Mouse (Mus musculus): Measurements from ENCODE around the gene Smim12.
A peak's percentile ranks its signal among the peaks of the same experiment; 100 is the strongest.

The Smim12 gene

DNA sequence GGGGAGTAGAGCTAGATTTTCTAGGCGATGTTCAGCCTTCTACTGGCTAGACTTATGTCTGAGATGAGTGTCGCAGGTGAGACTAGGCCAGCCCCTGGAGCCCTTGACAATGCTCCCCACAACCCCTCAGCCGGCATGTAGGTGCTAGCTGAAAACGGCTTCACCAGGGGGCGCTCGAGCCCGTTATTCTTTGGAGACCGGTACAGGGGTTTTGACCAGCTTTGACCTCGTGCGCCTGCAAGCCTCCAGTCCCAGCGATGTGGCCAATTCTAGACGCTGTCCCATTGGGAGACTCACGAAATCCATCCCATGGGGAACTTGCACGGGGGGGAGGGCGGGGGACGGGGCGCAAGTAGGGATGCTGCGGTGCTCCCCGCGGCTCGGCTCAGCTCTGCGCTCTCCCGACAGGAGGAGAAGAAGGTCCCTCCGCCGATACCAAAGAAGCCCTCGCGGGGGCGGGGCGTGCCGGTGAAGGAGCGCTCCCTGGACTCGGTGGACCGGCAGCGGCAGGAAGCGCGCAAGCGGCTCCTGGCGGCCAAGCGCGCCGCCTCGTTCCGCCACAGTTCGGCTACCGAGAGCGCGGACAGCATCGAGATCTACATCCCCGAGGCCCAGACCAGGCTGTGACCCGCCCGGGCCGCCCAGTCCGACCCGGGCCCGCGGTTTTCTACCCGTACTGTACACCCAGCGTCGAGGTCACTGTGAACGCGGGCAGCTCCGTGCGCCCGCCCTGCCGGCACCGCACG lies 7.7 kb upstream of the Smim12 start:
- DNase-seq (ENCODE audit: low spot score), result peak; percentile 86

DNA sequence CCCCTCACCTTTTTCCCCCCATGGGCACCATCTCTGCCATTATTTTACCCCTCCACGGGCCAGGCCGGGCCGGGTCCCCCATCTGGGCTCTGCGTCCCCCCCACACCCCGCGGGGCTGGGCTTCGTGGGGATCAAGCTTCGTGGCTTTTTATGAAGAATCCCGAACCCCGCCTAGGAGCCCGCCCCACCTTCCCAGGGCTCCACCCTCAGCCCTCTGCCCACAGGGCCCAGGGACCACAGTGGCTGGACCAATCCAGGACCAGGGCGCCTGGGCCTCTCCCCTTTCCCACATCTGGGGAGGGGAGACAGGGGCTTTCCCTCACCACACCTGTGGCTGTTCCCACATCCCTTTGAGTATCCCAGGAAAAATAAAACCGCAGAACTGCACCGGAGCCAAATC lies 7.0 kb upstream of the Smim12 start:
- no peak for DNase-seq (ENCODE audit: low spot score)

DNA sequence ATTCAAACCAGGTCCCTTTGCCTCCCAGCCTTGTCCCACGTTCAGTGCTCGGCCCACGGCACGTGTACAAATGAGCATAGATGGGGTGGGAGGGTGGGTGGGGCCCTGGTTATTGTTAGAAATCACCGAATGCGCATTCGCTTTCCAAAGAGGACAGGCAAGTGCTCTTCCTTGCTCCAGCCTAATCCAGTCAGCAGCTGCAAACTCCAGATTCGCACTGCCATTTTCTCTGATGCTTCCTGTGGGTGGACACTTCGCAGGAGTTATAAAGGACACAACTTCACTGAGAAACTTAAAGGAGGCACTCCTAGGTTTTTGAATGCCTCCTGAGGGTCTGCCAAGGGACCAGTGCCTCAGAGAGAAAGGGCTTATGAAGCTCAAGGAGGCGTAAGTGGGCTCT lies 6.3 kb upstream of the Smim12 start:
- no peak for DNase-seq (ENCODE audit: low spot score)

DNA sequence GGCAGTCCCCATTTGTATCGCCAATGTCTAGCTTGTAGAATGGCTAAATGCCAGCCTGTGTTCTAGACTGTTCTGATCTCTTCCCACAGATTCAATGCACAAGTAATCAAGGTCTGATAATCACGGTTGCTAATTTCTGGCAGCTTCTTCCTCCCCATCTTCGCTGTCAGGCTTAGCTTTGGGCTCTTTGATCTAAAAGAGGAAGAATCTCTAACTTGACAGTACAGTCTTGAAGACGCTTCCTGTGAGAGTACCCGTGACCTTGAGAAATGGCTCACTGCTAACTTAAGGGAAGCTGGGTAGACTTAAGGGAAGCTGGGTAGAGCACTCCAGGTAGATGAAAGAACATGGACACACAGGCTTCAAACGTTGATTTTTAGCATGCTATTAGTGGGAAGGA lies 888 bp upstream of the Smim12 start:
- no peak for DNase-seq (ENCODE audit: low spot score)

DNA sequence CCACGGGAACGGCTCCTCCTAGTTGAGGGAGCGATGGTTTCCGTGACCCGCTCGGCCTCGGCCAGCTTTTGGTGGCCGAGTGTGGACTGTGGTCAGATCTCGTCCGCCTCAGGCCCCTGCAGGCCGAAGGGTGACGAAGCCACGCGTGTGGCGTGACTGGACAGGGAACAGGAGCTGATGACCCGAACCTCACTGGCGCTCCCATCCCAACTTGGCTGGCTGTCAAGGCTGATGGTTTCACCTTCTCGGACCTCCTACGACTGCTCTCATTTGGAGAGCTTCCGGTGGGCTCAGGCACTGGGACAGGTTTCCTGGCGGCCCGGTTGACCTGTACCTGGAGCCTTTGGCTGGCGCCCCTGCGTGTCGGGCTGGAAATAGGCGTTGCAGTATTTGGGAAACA lies 369 bp downstream of the Smim12 start:
- no peak for DNase-seq (ENCODE audit: low spot score)

DNA sequence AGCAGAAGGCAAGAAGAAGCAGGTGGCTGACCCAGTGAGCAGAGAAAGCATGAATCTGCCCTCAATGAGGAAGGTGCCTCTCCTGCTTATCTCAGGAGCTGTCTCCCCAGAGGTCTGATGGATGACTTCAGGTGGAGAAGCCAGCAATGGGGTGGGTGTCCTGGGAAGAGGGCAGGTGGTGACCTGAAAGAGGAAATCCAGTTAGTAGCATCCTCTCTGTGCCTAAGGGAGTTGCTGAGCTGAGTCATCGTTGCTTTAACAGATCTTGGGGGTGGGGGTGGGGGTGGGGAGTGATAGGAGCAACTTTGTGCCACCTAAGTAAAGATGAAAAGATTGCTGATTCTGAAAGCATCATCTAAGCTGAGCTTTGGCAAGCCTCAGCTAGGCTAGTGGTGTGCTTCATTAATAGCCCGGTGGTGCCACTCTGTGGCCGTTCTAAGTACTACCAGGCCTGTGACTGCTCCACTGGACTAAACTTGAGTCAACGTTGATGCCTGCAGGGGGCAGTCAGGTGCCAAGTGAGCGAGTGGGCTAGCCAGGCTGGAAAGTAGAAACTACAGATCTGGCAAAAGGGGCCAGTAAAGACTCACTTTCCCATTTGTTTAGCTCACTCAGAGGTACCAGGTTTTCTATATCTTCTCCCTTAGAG lies 6.2 kb downstream of the Smim12 start:
- peak; percentile 96 for DNase-seq (ENCODE audit: low spot score)

DNA sequence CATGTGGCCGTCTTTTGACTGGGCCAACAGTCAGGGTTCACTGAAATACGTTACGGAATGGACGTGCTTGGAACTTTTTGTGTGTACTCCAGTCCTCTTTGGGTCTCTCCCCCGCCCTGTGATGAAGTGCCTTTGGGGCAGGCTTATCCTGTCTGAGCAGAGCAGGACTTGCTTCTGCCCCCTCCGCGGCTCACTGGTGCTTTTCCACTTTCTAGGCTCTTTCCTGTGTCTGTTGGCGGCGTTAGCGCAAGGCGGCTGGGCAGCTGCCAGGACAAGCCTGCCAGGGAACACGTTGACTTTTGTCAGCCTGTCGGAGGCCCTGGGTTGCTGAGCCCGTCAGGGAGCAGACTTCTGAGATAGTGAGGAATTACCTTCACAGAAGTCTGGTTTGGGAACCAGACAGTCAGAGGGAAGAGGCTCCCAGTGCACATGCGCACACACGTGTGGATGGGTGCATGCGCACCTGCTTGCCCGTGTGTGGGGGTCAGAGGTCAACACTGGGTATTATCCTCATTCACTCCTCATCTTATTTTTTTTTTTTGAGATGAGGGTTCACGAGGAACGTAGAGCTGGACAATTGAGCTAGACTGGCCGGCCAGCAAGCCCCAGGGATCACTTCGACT lies 8.5 kb downstream of the Smim12 start:
- DNase-seq (ENCODE audit: low spot score), result peak; percentile 86

DNA sequence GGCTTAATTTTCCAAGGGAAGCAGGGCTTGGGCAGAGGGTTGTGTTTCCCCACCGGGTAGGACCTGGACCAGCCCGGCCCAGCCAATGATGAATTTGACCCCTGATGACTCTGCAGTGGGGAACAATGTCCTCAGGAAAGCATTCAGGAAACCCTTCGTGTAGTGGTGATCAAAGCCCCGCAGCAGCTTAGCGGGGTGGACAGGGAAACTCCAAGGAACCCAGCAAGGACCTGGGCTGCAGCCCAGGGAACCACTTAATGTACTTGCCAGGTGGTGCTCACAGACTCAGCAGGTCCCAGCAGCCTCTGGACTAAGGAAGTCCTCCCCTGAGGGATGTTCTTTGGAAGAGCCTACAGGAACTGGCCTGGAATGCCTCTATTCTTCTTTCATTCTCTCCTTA lies 13.2 kb downstream of the Smim12 start:
- no peak for DNase-seq (ENCODE audit: low spot score)

DNA sequence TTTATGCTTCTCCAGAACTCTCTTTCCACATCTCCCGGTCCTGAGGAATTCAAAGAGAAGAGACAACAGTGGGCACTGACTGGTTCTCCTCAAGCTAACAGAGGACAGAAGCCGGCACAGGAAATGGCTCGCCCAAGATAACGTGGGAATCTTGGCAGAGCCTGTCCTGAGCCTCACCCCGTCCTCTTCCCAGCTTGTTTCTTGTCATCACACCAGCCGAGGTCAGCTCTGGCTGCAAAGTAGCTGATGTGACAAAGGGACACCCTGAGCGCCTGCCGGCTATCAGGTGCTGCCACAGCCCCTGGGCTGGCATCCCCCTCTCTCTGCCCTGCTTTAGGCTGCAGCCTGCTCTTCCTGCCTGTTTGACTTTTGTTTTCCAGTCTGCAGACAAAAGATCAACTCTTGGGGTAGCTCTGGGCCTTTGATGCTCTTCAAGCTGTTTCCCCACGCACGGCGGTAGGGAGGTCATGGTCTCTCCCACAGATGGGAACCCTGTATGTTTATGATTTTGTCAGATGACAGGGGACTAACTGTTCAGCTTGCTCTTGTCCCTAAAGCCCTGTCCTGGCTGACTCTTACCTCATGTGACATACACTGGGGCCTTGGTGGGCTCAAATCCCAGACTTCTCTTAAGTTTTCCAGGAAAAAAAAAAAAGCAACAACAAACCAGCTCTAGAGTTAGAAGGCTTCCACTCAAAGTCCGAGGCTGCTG lies 14.8 kb downstream of the Smim12 start:
- peak; percentile 87 for DNase-seq (ENCODE audit: low spot score)

DNA sequence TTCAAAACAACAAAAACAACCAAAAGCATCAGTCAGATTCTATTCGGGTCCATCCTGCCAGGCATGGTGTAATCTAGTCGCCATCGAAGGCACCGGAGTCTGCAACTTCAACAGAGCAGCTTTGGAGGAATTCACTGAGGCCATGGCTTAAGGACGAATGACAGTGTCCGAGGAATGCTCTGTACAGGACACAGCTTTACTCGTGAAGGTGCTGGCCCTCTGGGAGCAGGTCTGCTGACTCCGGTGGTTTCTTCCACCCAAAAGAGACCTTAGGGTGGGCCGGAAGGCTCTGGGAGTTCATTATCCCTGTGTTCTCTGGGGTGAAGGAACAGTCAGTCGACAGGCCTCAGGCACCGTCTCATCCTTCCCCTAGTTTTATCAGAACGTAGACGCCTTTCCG lies 18.0 kb downstream of the Smim12 start:
- DNase-seq (ENCODE audit: low spot score), result no peak

DNA sequence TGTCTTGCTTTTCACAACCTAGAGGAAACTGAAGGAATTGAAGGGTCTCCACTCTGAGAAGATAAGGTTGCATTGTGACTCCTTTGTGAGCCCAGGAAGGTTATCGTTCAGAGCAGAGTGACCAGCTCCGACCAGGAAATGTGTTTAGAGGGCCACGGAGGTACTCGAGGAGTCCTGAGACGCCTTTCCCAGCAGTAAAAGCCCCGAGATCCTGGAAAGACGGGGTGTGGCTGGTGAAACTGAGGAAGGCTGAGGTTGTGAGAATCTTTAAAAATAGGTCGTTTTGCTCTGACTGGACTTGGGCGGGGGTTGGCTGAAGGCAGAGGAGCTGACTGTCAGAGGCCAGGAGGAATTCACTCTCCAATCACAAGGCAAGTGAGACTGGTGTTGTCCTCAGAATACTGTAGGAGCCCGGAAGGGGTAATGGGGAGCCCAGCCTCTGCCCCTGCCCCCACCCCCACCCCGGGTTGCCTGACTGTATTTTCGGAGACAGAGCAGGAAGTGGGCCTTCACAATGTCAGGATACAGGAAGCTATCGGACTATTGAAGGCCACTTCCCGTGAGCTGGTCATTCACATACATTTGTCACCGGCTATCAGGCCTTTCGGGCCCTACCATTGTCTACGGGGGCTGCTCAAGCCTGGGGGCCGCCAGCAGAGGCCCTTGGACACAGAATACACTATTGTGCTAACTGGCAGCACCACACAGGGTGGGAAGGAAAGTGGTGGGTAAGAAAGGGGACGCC lies 20.0 kb downstream of the Smim12 start:
- DNase-seq (ENCODE audit: low spot score), result peak; percentile 75

DNA sequence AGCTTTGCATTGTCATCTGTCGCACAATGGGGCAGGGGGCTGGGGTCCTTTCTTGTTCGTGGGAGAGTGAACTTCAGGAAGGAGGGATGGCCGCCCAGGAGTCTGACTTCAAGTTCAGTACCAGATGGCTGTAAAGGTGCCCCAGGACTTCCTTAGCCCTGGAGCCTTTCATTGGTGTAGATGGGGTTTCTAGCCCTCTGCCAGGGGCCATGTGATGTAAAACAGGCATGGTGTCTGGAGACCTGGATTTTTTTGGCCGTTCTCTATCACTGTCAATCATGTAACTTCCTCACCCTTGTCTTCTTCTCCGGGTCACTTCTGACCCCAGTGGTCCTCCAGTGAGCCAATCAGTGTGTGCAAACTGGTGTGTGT lies 20.6 kb downstream of the Smim12 start:
- DNase-seq (ENCODE audit: low spot score), result no peak

DNA sequence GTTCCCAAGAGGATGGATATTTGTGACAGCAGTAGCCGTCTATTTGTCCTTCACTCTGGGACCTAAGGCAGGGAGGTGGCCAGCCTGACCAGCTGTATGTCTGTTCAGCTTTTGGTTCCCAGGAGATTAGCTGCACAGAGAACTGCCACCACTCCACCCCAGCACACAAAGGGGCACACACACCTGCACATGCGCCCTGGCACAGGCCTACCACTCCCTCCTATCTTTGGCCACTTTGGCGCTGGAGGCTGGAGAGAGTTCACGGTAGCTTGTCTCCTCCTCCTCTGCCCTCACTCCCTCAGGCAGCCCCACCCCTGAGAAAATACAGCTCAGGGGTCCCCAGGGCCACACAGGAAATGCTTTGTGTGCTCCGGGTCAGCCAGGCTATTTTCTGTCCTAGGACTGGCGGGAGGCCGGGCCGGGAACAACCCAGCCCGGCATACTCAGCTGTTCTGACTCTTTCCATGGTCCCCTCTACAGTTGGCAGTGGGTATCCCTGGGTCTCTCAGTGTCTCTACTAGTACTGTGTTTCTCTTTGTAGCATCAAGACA lies 34.9 kb downstream of the Smim12 start:
- DNase-seq (ENCODE audit: low spot score), result peak; percentile 54

DNA sequence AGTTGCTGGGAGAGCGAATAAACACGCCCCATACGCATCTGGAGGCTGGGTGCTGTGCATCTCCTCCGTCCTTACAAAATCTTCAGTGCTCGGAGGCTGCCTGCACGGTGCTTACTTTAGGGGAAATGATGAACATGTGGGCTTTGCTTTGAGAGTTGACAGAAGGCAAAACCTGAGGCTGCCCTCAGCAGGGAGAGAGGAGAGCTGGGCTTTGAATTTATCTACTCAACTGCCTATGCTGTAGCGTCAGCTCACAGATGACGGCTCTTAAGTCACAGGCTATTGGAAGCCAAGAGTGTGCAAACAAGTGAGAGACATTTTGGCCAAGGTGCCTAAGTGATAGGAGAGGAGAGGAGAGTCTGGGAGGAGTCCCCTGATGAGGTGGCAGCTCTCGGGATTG lies 35.7 kb downstream of the Smim12 start:
- DNase-seq (ENCODE audit: low spot score), result no peak

DNA sequence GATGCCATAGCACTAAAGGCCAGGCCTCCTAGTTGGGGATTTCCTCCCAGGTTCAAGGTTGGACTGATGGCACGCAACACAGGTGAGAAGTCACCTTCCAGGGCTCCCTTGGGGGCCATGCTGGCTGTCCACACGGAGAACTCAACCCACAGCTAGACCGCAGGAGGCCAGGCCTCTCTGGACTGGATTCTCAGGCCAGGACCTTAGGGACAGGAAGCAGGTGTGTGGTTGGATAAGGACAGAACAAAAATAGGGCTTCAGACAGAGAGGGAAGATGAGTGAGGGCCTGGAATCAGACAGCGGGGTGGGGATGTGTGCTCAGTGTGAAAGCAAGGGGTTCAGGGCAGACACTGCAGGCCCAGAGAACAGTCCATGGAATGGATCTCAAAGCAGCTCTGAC lies 43.3 kb downstream of the Smim12 start:
- DNase-seq (ENCODE audit: low spot score), result no peak

DNA sequence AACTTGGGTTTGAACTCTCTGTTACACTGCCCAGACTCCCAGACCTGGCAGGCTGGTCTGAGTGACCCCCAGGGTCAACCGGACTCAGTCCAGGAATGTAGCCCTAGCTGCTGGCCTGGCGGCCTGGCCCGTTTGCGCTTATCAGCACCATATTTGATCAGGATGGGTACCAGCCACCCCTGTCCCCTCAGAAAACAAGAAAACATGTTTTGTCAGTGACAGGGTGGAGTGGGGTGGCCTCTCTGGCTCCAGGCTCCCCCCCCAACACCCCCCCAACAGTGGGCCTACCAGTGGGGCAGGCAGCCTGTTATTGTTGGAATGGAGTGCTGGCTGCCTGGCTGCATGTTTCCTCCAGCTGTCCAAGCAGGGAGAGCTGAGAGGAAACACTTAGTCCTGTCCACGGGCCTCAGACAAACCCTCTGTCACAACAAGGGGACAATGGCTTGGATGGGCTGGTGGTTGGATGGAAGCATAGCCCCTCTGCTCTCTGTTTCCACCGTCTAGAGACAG lies 45.5 kb downstream of the Smim12 start:
- DNase-seq (ENCODE audit: low spot score), result peak; percentile 24

DNA sequence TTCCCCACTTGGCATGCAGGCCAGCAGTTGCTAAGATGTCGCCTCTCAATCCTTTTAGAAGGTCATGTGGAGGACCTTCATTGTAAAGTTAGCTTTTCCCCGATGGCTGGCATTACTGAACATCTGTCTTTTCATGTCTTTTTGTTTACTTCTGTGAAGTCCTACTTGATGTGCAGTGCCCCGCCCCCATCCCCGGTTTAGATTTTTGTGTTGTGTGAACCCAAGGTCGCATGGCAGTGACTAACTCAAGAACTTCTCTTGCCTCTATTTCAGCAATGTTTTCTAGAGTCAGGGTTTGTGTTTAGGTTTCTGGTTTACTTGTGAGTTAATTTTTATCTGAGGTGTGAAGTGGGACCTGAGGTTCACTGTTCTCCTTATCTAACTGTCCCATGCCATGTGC lies 49.0 kb downstream of the Smim12 start:
- DNase-seq (ENCODE audit: low spot score), result no peak
